Mouse (Mus musculus) ovary, adult 2 months (tissue): Measurements from ENCODE around the gene Aqp5. TPM values are rescaled to one million over a fixed set of nuclear protein-coding genes. Genes with fewer than 3 reads are reported as not detected.

ENCODE experiments used
- polyA plus RNA-seq: library from polyadenylated mRNA; depleted of rRNA; stranded (reverse); fragments of >200 nt; gene quantifications from 2 replicates; pipeline ENCODE4 v1.2.3, GENCODE M21; 2012; rRNA removed

The Aqp5 gene
- polyA plus RNA-seq: 38.8 and 58.0 TPM in 2 replicates

GRCm38 (mm10) chr15:99590429-99591084 is at the start of gene Aqp5:
Gene Aqp5 (plus strand): TSS chr15:99590782.

GRCm38 (mm10) chr15:99578802-99579485 is 11.6 kb upstream of the Aqp5 start, which contains the start of gene Aqp2:
Gene Aqp2 (plus strand): TSS chr15:99579055.

GRCm38 (mm10) chr15:99600986-99601822 is 10.6 kb downstream of the Aqp5 start, which contains the start of gene Aqp6:
Gene Aqp6 (plus strand): TSS chr15:99601400.

Other genes starting within 250 kb of the Aqp5 start
- 40.4 and 58.2 TPM in 2 replicates for gene Fmnl3, start 220.3 kb upstream of the Aqp5 start, polyA plus RNA-seq
- gene Tmbim6, start 197.9 kb upstream of the Aqp5 start, polyA plus RNA-seq: 631 and 638 TPM in 2 replicates
- 24.5 and 25.3 TPM in 2 replicates for gene Nckap5l, start 133.0 kb upstream of the Aqp5 start, polyA plus RNA-seq
- 5.3 and 6.0 TPM in 2 replicates for gene Bcdin3d, start 116.1 kb upstream of the Aqp5 start, polyA plus RNA-seq
- 1.7 and 2.3 TPM in 2 replicates for gene Faim2, start 62.6 kb upstream of the Aqp5 start, polyA plus RNA-seq
- gene Aqp2, start 11.7 kb upstream of the Aqp5 start, polyA plus RNA-seq: 15.8 and 22.1 TPM in 2 replicates
- gene Aqp6, start 10.6 kb downstream of the Aqp5 start, polyA plus RNA-seq: 0.17 and 0.28 TPM in 2 replicates
- gene Racgap1, start 60.9 kb downstream of the Aqp5 start, polyA plus RNA-seq: 16.8 and 27.9 TPM in 2 replicates
- 0.25 and 0.37 TPM in 2 replicates for gene Asic1, start 79.6 kb downstream of the Aqp5 start, polyA plus RNA-seq
- 63.3 and 72.6 TPM in 2 replicates for gene Smarcd1, start 111.3 kb downstream of the Aqp5 start, polyA plus RNA-seq
- gene Gm17349, start 114.7 kb downstream of the Aqp5 start, polyA plus RNA-seq: 2.3 TPM in 1 of 2 replicates, not detected in the other
- gene Gpd1, start 126.7 kb downstream of the Aqp5 start, polyA plus RNA-seq: 60.3 and 69.7 TPM in 2 replicates
- gene Cox14, start 134.8 kb downstream of the Aqp5 start, polyA plus RNA-seq: 410 and 417 TPM in 2 replicates
- 47.9 and 56.3 TPM in 2 replicates for gene Cers5, start 182.1 kb downstream of the Aqp5 start, polyA plus RNA-seq